Mouse (Mus musculus) limb, embryonic 12.5 days (tissue): ENCODE measurements around the gene Gm49380. TPM values are rescaled to one million over a fixed set of nuclear protein-coding genes. Genes with fewer than 3 reads are reported as not detected.
"Not testable (repeated sequence)": the region's sequence is repeated elsewhere in the genome, so short reads cannot be mapped to it uniquely, and the experiment has no call there.

Source experiments
- ATAC-seq: fragments of 200-750 bp; cut with Nextera tagmentation; 2 replicates; pipeline ENCODE4 v1.8.0; 2017; ENCODE audit warnings: low read depth, moderate TSS enrichment; ENCODE audit not compliant: insufficient number of reproducible peaks, insufficient read depth, low FRiP score, low TSS enrichment
- H3K27ac ChIP-seq: fragments of 300-500 bp; sonication (generic); 2 replicates; pipeline ENCODE4 v1.5.1; 2016; ENCODE audit warnings: mild to moderate bottlenecking, moderate library complexity
- H3K27me3 ChIP-seq: fragments of 300-500 bp; sonication (generic); 2 replicates; pipeline ENCODE4 v1.6.1; 2016; ENCODE audit warnings: mild to moderate bottlenecking, moderate library complexity
- H3K36me3 ChIP-seq: fragments of 300-500 bp; sonication (generic); 2 replicates; pipeline ENCODE4 v1.6.1; 2016; ENCODE audit warnings: mild to moderate bottlenecking, moderate library complexity
- H3K4me1 ChIP-seq: fragments of 300-500 bp; sonication (generic); replicated peaks from 2 replicates; pipeline ENCODE4 v1.6.1; 2016
- H3K4me2 ChIP-seq: fragments of 300-500 bp; sonication (generic); 2 replicates; pipeline ENCODE4 v1.6.1; 2016; ENCODE audit warnings: mild to moderate bottlenecking, moderate library complexity
- H3K4me3 ChIP-seq: fragments of 300-500 bp; sonication (generic); replicated peaks from 2 replicates; pipeline ENCODE4 v1.5.1; 2016; ENCODE audit warnings: mild to moderate bottlenecking
- H3K9ac ChIP-seq: fragments of 300-500 bp; sonication (generic); replicated peaks from 2 replicates; pipeline ENCODE4 v1.6.1; 2016; ENCODE audit warnings: mild to moderate bottlenecking, moderate library complexity
- H3K9me3 ChIP-seq: fragments of 300-500 bp; sonication (generic); 2 replicates; pipeline ENCODE4 v1.6.1; 2016; ENCODE audit warnings: mild to moderate bottlenecking, moderate library complexity
- WGBS: fragments of 180-500 bp; shearing (Covaris S2); methylation state at CpG from one replicate; pipeline ENCODE4 v1.1.7; 2016; 5-methylcytosine and 5-hydroxymethylcytosine counted together
- polyA plus RNA-seq: library from polyadenylated mRNA; unstranded; fragments of >200 nt; fragmentation: Nextera tagmentation; extraction: Ambion mirVana; gene quantifications from 2 replicates; pipeline ENCODE4 v1.2.1, GENCODE M21; 2016

Gm49380 gene
- polyA plus RNA-seq, 1 experiment from 2014 or later: 0.08 TPM

DNA sequence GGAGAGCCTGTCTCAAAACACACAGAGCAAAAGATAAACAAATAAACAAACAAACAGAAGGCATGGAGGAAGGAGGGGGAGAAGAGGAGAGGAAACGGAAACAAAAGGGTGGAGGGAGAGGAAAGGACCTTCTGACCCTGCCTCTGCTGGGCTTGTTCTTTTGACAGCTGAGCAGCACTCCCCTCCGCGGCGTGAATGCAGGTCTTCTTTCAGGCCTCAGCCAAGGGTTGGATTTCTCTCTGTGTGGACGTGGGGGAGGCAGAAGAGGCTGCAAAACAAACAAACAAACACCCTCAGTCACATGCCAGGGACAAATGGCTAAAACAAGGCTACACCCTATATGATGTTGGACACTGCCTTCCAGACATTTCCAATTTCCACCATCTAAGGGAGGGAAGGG is 11.7 kb upstream of the Gm49380 start:
- H3K27me3 ChIP-seq: peaks cover 12% of the 10 kb centered on the region; the same call in 1 of the 2 replicates

DNA sequence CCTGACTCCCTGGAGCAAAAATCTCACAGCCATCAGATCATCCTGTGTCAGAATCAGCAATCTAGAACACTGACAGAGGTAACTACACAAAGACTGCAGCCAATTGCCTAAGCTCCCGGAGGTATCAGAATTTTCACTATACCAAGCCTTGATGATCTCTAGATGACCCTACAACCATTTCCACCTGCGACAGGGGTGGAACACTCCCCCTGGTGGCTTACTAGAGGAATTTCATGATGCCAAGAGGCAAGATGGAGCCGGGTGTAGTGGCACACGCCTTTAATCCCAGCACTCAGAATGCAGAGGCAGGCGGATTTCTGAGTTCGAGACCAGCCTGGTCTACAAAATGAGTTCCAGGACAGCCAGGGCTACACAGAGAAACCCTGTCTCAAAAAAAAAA is 11.0 kb upstream of the Gm49380 start:
- 0 out of 2 replicates have a peak, but pooled peaks cover 6% of the 10 kb centered on the region for H3K27me3 ChIP-seq
- 73% methylated on average over 6 of the region's 6 CpGs for WGBS

More for the DNA sequence above, 11.7 kb upstream of the Gm49380 start:
- no peaks in the 10 kb centered on the region for H3K36me3 ChIP-seq
- no peak overlapping the region for H3K27ac ChIP-seq
- WGBS: 63% methylated on average over 5 of the region's 5 CpGs
- peaks cover 16% of the 10 kb centered on the region for H3K4me1 ChIP-seq
- no peak for ATAC-seq
- H3K9ac ChIP-seq: no peak overlapping the region
- H3K4me3 ChIP-seq: no peak overlapping the region
- H3K4me2 ChIP-seq: no peak overlapping the region
- no peaks in the 10 kb centered on the region for H3K9me3 ChIP-seq

DNA sequence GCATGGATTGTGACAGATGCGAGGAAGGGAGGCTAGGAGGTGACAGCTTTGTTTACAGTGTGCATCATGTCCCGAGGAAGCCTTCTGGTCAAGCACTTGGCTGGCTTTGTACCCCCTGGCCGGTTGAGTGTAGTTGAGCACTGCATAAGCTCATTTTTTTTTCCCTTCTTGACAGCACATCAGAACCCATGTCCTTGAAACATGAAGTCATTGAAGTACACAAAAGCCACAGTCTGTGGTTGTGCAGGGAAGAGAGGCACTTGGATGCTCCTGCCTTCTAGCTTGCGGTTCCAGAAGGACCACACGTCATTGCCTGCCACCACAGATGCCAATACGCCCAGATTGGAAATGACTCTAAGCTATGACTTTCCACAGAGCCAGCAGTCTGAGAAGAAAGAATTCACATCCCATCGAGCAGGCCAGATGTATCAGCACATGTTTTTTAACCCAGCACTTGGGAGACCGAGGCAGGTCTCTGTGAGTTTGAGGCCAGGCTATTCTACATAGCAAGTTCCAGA is 6.7 kb upstream of the Gm49380 start:
- no peak for ATAC-seq
- no peak overlapping the region for H3K4me3 ChIP-seq
- 78% methylated on average over 8 of the region's 8 CpGs for WGBS
- H3K9ac ChIP-seq: no peak overlapping the region
- H3K27ac ChIP-seq: no peak overlapping the region
- H3K9me3 ChIP-seq: no peaks in the 10 kb centered on the region
- H3K4me1 ChIP-seq: no peaks in the 10 kb centered on the region
- no peaks in the 10 kb centered on the region for H3K36me3 ChIP-seq
- H3K4me2 ChIP-seq: no peak overlapping the region
- H3K27me3 ChIP-seq: no peaks in the 10 kb centered on the region

More for the DNA sequence above, 11.0 kb upstream of the Gm49380 start:
- no peak overlapping the region for H3K4me3 ChIP-seq
- H3K4me1 ChIP-seq: peaks cover 9% of the 10 kb centered on the region
- H3K9ac ChIP-seq: no peak overlapping the region
- H3K27ac ChIP-seq: no peak overlapping the region
- ATAC-seq: no peak
- no peak overlapping the region for H3K4me2 ChIP-seq
- no peaks in the 10 kb centered on the region for H3K36me3 ChIP-seq
- H3K9me3 ChIP-seq: no peaks in the 10 kb centered on the region

DNA sequence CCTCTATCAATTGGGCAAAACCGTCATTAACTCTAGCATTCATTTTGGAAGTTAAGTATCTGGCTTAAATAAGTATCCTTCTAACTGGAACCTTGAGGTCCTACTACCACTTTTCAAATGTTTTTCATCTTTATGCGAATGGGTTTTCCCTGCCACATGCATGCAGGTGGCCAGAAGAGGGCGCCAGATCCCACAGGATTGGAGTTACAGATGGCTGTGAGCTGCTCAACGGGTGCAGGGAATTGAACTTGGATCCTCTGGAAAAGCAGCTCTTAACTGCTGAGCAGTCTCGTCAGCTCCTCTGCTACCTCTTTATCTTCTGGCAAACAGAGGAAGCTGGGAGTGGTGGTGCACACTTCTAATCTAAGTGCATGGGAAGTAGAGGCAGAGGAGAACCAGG is 5.7 kb upstream of the Gm49380 start:
- 54% methylated on average over 5 of the region's 5 CpGs for WGBS

DNA sequence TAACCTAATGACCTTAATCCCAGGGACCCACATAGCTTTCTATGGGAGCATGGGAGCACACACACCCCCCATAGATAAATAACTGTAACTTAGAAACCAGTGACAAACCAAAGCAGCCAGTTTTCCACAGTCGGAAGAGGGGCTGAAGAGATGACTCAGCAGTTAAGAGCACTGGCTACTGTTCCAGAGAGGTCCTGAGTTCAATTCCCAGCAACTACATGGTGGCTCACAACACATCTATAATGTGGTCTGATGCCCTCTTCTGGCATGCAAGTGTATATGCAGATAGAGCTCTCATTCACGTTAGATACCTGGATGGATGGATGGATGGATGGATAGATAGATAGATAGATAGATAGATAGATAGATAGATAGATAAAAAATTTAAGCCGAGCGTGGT is 2.9 kb upstream of the Gm49380 start:
- Histone ChIP-seq H3K27me3 (no peaks in the 10 kb centered on the region), H3K9me3 (no peaks in the 10 kb centered on the region), H3K4me3 (no peak overlapping the region), H3K27ac (no peak overlapping the region), H3K36me3 (no peaks in the 10 kb centered on the region), H3K4me2 (no peak overlapping the region), H3K9ac (no peak overlapping the region), H3K4me1 (peaks cover 6% of the 10 kb centered on the region; the same call in 1 of the 2 replicates)
- ATAC-seq: no peak
- 89% methylated on average over 4 of the region's 4 CpGs for WGBS

More for the DNA sequence above, 5.7 kb upstream of the Gm49380 start:
- no peaks in the 10 kb centered on the region for H3K36me3 ChIP-seq
- no peaks in the 10 kb centered on the region for H3K27me3 ChIP-seq
- H3K4me2 ChIP-seq: no peak overlapping the region
- H3K4me3 ChIP-seq: no peak overlapping the region
- no peak for ATAC-seq
- H3K27ac ChIP-seq: no peak overlapping the region
- no peak overlapping the region for H3K9ac ChIP-seq
- H3K4me1 ChIP-seq: no peaks in the 10 kb centered on the region
- no peaks in the 10 kb centered on the region for H3K9me3 ChIP-seq

DNA sequence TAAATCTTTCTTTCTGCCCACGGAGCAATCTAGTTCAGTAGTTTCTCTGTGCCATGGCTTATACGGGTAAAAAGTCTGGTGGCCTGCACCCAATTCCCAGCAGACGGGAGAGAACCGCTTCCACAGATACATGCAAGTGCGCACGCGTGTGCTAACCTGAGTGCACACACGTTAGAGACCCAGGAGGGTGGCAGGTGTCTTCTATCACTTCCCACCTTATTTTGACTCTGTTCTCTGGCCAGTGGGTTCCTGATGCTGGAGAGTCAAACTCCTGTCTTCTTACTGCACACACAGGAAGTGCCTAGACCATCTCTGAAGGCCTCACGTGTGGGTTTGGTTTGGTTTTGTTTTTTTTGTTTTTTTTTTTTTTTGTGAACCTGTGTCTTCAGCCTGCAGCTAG is 2.3 kb upstream of the Gm49380 start:
- no peaks in the 10 kb centered on the region for H3K9me3 ChIP-seq
- H3K9ac ChIP-seq: no peak overlapping the region
- H3K36me3 ChIP-seq: no peaks in the 10 kb centered on the region; the same call in 1 of the 2 replicates
- 89% methylated on average over 9 of the region's 9 CpGs for WGBS
- no peak overlapping the region for H3K4me2 ChIP-seq
- ATAC-seq: no peak
- no peak overlapping the region for H3K27ac ChIP-seq
- no peak overlapping the region for H3K4me3 ChIP-seq
- H3K27me3 ChIP-seq: no peaks in the 10 kb centered on the region
- H3K4me1 ChIP-seq: peaks cover 10% of the 10 kb centered on the region; the same call in 1 of the 2 replicates

DNA sequence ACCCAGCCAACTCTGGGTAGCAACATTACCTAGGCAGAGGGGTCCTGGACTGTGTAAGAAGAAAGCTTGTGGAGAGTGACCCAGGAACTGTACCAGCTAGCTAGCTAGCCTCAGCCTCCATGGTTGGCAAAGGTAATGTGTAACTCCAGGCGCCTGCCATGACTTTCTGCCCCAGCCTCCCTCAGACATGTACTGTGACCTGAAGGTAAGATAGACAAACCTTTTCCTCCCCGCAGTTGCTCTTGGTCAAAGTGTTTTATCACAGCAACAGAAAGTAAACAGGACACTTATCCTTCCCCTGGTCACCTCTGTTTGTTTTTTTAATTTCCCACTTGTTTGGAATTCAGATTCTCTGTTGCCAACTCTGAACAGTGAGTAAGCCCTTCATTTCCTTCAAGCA is 1.2 kb upstream of the Gm49380 start:
- Histone ChIP-seq H3K27ac (no peak overlapping the region), H3K4me1 (peaks cover 21% of the 10 kb centered on the region), H3K27me3 (no peaks in the 10 kb centered on the region), H3K9ac (no peak overlapping the region), H3K36me3 (peaks cover 7% of the 10 kb centered on the region; the same call in 1 of the 2 replicates), H3K4me2 (no peak overlapping the region), H3K4me3 (no peak overlapping the region), H3K9me3 (no peaks in the 10 kb centered on the region)
- no peak for ATAC-seq
- 77% methylated on average over 2 of the region's 2 CpGs for WGBS

DNA sequence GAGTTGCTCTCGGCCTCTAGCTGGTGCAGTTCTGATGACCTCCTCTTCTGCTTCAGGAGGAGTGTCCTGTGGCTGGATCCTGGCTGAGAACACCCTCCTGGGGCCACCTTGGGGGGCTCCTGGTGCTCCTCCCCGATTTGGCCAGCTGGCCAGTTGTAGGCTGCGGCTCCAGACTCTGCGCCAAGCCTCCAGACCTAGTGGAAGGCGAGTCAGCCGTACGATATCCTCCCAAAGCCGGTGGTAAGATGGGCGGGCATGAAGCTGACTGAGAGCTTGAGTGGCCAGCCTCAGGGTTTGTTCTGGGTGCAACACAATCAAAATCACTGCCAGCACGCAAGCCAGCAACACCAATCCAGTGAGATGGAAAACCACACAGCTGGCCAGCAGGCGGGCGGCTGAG is 1.4 kb downstream of the Gm49380 start:
- H3K27ac ChIP-seq, H3K9ac ChIP-seq, H3K9me3 ChIP-seq, ATAC-seq, H3K27me3 ChIP-seq: not testable (repeated sequence)
- Histone ChIP-seq H3K4me2 (peak overlapping the region; percentile 65), H3K36me3 (peaks cover 27% of the 10 kb centered on the region), H3K4me3 (peak overlapping the region; percentile 82), H3K4me1 (peaks cover 47% of the 10 kb centered on the region)
- 71% methylated on average over 10 of the region's 12 CpGs for WGBS

DNA sequence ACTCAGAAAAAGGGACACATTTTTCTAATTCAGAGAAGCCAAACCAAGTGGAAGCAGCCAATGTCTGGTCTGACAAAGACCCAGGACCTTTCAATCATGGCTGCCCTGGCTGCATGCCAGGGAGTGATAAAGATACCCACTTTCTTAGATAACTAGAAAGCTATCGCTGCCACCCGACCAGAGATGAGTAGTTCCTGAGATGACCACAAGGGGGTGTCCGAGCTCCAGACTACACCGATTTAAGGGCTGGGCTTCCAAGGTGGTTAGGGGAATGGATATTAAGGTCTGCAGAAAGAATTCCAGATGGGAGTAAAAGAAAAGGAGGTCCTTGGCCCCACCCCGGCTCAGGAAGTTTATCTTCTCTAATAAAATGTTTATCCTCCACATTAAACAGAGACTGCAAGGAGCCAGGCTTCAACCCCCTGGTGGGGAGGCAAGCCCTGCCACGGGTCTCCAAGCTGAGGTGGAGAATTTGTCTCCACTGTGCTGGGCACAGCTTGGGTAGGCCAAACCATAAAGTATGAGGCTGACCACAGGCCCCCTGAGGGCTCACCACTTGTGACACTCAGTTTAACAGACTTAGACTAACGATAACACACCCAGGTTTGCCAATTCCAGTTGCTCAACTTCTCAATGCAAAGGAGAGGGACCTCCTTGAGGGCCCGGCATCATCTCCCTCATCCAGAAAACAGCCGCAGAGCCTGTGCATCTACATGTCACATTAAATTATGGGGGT is 3.8 kb downstream of the Gm49380 start:
- Histone ChIP-seq H3K9me3 (no peaks in the 10 kb centered on the region), H3K27ac (peak overlapping the region; percentile 41; the same call in 1 of the 2 replicates), H3K4me1 (peaks cover 53% of the 10 kb centered on the region), H3K4me3 (peak overlapping the region; percentile 24), H3K4me2 (peak overlapping the region; percentile 54), H3K27me3 (no peaks in the 10 kb centered on the region; the same call in 1 of the 2 replicates), H3K36me3 (peaks cover 48% of the 10 kb centered on the region), H3K9ac (peak overlapping the region; percentile 44)
- WGBS: 17% methylated on average over 9 of the region's 9 CpGs
- no peak for ATAC-seq

DNA sequence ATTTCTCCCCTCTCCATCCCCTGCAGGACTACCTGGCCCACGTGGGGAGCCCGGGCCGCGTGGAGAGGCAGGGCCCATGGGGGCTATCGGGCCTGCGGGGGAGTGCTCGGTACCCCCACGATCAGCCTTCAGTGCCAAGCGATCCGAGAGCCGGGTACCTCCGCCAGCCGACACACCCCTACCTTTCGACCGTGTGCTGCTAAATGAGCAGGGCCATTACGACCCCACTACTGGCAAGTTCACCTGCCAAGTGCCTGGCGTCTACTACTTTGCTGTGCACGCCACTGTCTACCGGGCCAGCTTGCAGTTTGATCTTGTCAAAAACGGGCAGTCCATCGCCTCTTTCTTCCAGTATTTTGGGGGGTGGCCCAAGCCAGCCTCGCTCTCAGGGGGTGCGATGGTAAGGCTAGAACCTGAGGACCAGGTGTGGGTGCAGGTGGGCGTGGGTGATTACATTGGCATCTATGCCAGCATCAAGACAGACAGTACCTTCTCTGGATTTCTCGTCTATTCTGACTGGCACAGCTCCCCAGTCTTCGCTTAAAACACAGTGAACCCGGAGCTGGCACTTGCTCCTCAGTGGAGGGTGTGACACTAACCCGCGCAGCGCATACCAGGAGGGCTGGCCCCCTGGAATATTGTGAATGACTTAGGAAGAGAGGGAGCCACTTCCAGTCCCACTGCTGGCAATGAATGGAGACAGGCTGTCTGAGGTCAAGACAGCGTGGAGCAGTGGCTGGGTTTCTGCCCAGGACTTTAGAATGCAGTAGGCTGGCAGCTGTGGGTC is 4.8 kb downstream of the Gm49380 start:
- Histone ChIP-seq H3K4me3 (no peak overlapping the region), H3K4me2 (peak overlapping the region; percentile 54), H3K9ac (peak overlapping the region; percentile 44; the same call in 1 of the 2 replicates), H3K36me3 (peaks cover 54% of the 10 kb centered on the region), H3K27me3 (no peaks in the 10 kb centered on the region; the same call in 1 of the 2 replicates), H3K4me1 (peaks cover 53% of the 10 kb centered on the region), H3K27ac (no peak overlapping the region), H3K9me3 (no peaks in the 10 kb centered on the region)
- no peak for ATAC-seq
- WGBS: 80% methylated on average over 31 of the region's 31 CpGs

DNA sequence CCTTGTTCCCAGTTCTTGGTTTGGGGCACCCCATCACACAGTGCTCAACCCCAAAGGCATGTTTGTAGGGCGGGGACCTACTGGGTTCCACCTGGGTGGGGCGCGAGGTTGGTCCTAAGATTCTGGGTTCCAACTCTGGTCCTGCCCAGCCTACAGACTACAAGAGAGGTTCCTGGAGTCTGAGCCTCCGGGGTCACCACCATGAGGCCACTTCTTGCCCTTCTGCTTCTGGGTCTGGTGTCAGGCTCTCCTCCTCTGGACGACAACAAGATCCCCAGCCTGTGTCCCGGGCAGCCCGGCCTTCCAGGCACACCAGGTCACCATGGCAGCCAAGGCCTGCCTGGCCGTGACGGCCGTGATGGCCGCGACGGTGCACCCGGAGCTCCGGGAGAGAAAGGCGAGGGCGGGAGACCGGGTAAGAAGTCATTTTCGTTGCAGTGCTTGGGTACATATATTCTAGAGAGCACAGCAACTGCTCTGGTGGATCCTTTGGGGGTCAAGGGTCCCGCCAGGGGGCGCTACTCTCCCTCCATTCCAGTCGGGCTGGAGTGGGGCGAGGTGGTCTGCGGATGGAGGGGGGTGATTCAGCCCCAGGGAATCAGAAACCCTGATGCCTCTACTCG is 5.6 kb downstream of the Gm49380 start:
- Histone ChIP-seq H3K9ac (no peak overlapping the region; the same call in none of the 2 replicates), H3K9me3 (no peaks in the 10 kb centered on the region), H3K27me3 (no peaks in the 10 kb centered on the region; the same call in 1 of the 2 replicates), H3K4me3 (peak overlapping the region; percentile 19), H3K4me2 (peak overlapping the region; percentile 42), H3K27ac (peak overlapping the region; percentile 53), H3K4me1 (peaks cover 53% of the 10 kb centered on the region), H3K36me3 (peaks cover 54% of the 10 kb centered on the region)
- no peak for ATAC-seq
- WGBS: 40% methylated on average over 25 of the region's 25 CpGs
